Mouse (Mus musculus) A20 (cell line): ENCODE results near the gene Fzd1.

ENCODE experiments used
- DNase-seq: peaks from one replicate; pipeline ENCODE4 v3.0.0-alpha.2; 2011; ENCODE audit warnings: low read depth, low spot score

The Fzd1 gene

GRCm38 (mm10) chr5:4757902-4758301 lies at the start of gene Fzd1:
Gene Fzd1 (minus strand): TSS chr5:4758035.
- no peak for DNase-seq

DNA sequence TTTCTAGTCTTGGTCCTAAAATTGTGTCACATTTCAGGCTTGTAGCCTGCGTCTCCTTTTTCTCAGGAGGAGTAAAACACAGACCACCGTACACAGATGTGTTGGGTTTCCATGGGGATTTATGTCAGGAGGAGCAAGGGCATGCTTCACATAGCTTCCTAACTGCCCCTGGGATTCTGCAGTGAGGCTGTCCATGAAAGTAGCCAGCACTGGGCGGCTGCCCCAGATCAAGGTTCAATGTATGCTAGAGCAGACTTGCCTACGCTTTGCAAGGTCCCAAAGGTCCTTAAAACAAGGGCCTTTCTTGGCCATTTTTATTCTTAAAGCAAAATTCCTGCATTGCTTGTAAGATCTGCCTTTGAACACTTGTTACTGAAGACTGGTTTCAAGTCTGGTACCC lies 47.4 kb upstream of the Fzd1 start:
- DNase-seq = no peak

GRCm38 (mm10) chr5:4803708-4804107 lies 45.9 kb upstream of the Fzd1 start:
- no peak for DNase-seq

DNA sequence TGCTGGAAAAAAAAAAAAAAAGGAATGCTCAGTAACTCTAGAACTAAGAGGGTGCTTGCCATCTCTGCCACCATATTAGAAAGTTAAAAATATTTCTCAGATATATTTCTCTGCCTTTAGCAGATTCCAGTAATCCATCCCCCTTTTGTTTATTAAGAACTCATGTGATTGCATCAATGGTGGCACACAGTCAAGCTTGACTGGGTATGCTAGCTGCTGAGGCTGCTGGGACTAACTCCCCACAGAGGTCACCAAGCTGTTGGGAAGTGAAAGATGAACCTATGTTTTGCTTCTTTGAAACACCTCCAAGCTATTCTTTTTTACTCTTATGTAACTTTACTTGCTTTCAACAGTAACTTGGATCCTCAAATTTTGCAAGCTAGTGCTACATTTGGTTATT lies 44.1 kb upstream of the Fzd1 start:
- DNase-seq = no peak

- DNase-seq = no peak
Measured at GRCm38 (mm10) chr5:4801096-4801850, 43.4 kb upstream of the Fzd1 start.

DNA sequence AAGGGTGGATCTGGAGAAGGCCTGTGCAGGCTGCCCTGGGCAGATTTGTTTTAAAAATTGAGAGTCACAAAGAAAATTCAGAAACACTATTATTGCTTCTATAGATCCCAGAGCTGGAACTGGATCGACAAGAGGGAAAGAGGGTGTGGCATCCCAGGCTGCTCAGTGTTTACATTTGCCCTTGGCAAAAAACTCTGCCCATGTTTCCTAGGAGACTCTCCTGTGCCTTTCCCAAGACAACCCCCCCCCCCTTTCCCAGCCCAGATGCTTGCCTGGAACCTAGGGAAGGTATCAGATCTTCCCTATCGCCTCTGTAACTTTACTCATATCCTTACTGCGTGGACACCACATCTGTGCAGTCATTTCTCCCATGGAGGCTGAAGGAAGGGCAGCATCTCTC lies 33.4 kb upstream of the Fzd1 start:
- DNase-seq = no peak

DNA sequence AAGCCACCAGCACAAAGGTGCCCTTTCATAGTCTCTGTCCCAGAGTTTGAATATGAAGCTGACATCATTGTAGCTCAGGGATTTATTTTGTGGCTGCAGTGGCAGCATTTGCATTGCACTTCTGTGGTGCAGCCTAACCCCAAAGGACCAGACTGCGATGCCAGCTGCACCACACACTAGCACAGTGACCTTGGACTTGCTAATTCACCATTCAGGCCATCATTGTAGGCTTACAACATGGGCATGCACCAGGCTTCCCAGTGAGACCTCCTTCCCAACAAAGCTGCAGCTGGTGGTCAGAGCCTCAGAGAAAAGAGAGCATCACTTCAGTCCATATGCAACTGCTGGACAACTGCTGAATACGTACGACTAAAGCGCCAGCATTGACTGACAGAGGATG lies 32.4 kb upstream of the Fzd1 start:
- no peak for DNase-seq

DNA sequence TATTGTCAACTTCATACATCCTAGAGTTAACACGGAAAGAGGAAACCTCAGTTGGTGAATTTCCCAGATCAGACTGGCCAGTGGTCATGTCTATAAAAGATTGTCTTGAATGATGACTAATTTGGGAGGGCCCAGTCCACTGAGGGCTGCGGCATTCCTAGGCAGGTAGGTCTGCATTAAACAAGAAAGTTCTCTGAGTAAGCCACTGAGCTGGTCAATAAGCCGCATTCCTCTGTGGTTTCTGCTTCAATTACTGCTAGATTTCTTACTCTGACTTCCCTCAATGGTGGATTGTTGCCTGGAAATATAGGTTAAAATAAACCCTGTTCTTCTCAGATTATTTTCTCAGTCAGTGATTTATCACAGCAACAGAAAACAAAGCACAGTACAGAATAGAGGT lies 30.6 kb upstream of the Fzd1 start:
- no peak for DNase-seq

- no peak for DNase-seq
Measured at GRCm38 (mm10) chr5:4786816-4787215, 29.0 kb upstream of the Fzd1 start.

GRCm38 (mm10) chr5:4778274-4778673 lies 20.4 kb upstream of the Fzd1 start:
- DNase-seq = no peak

DNA sequence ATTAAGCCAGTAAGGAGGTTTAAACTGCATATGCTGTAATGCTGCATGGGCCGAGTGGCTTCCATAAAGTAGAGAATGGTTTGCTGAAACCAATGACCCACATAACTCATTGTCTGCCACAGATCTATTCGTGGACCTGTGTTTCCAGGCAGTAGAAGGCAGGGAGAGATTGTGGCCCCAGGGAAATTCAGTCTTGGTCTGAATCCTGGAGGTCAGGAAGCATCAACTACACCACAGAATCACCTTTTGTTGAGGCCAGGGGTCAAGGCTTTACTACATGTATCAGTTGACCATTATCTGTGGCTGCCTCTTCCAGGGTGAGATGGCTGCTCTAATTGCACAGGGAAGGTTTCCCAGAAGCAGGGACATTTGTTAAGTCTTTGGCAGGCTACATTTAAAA lies 18.7 kb upstream of the Fzd1 start:
- no peak for DNase-seq

GRCm38 (mm10) chr5:4773090-4773772 lies 15.4 kb upstream of the Fzd1 start:
- no peak for DNase-seq

- DNase-seq = no peak
Measured at GRCm38 (mm10) chr5:4770609-4771008, 12.8 kb upstream of the Fzd1 start.

DNA sequence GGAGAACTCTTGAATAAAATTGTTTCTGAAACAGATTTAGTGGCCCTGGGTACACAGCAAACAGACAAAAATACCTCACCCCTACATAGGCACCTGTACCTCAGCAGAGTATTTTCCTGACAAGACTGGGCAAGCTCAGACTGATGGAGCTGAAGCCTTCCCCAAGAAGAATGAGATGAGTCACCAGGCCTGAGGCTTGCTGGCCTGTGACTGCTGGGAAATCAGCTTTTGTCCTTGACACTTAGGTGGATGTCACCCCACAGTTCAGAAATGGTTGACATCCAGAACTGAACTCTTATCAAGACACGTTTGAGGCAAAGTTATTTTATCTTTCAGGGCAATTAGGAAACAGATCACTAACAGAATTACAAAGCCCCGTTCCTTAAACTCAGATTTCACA lies 10.1 kb upstream of the Fzd1 start:
- DNase-seq = no peak

GRCm38 (mm10) chr5:4766719-4767118 lies 8.9 kb upstream of the Fzd1 start:
- DNase-seq = no peak

GRCm38 (mm10) chr5:4761891-4762290 lies 4.1 kb upstream of the Fzd1 start:
- DNase-seq = no peak

GRCm38 (mm10) chr5:4758331-4759080 lies 671 bp upstream of the Fzd1 start:
- no peak for DNase-seq

DNA sequence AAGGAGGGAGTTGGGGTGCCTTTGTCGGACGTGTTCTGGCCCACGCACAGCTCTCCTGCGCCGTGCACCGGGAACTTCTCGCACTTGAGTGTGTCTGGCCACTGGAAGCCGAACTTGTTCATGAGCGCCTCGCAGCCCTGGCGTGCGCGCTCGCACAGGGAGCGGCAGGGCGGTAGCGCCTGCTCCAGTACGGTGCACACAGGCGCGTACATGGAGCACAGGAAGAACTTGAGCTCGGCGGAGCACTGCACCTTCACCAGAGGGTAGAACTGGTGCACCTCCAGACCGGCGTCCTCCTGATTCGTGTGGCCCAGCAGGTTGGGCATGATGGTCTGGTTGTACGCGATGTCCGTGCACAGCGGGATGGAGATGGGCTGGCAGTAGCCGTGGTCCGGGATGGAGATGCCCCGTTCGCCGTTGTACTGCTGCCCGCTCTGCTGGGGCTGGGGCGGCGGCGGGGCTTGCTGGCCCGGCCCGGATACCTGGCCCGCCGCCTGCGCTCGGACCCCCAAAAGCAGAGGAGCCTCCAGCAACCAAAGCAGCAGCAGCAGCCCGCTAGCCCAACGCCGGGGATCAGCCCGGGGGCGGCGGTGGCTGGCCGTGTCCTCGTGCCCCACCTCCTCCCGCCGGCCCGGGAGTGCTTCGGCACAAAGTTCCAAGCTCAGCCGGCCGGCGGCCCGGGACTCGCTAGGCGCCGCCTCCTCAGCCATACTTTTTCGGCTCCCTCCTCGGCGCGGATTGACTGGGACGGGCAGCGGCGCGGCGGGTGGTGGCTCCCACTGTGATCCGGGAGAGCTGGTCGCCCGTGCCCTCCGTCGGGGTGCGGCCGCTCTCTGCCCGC lies 744 bp downstream of the Fzd1 start:
- DNase-seq = no peak

DNA sequence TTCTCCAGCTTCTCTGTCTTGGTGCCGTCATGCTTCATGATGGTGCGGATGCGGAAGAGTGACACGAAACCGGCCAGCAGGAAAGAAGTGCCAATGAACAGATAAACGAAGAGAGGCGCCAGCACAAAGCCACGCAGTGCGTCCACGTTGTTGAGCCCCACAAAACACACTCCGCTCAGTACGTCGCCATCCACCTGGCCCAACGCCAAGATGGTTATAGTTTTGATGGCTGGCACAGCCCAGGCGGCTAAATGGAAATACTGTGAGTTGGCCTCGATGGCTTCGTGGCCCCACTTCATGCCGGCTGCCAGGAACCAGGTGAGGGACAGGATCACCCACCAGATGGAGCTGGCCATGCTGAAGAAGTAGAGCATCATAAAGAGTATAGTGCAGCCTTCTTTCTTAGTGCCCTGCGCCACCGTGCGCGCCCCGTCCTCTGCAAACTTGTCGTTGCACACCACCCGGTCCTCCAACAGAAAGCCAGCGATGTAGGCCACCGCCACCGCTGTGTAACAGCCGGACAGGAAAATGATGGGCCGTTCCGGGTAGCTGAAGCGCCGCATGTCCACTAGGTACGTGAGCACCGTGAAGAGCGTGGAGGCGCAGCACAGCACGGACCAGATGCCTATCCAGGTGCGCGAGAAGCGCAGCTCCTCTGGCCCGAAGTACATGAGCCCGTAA lies 1.7 kb downstream of the Fzd1 start:
- no peak for DNase-seq

- DNase-seq = no peak
Measured at GRCm38 (mm10) chr5:4755326-4755725, 2.5 kb downstream of the Fzd1 start.

DNA sequence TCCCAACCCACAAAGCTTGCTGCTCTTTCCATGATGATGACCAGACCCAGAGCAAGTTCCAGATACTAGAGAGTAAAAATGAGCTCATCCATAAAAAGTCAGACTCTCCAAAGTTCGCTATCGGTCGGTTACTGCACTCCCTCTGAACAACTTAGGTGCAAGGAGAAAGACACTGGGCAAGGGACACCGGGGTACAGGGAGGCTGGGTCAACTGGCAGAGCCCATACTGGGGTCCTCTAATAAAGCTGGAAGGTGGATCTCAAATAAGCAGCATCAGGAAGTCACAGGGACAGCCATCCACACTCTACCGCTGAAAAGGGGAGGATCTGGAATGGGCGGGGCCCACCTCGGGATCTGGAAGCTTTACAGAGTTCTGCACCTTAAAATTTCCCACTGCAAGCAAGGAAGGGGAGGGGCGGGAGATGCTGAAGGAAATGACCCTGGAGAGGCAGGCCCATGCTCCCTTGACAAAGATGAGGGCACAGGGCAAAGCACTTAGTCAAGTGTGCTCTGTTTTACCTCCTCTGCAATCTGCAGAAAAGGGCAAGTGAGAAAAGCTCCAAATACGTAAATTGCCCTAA lies 3.0 kb downstream of the Fzd1 start:
- DNase-seq = no peak
